20 mouse cellular contexts compared by ENCODE assay signal in genomic region chr11:115585573-115586100, GRCm38 (mm10). TPM values are rescaled to one million over a fixed set of nuclear protein-coding genes. Genes with fewer than 3 reads are reported as not detected.
A peak's percentile ranks its signal among the peaks of the same experiment; 100 is the strongest.
DNase-seq lines count a peak whose midpoint lies in the region; ATAC-seq and TF ChIP-seq lines count a peak whose summit lies in the region.
"Had no signal": no experiment of that assay in that cellular context is flagged by ENCODE, and none has a peak within 500 bp of the region (broad histone marks: within the 10 kb centered on the region; RNA-seq: fewer than 3 reads in every experiment).

No protein-coding gene starts in this region.

- H3K27ac ChIP-seq in intestine, postnatal 0 days (ENCODE audit: low read depth, low read length) = peak overlapping the region; percentile 50; the same call in 1 of the 2 replicates
- H3K27ac ChIP-seq in intestine, embryonic 16.5 days (ENCODE audit: low read length) = no peak overlapping the region
- H3K27ac ChIP-seq in MEL (ENCODE audit: control insufficient read depth, low read depth, low read length) = no peak overlapping the region
- H3K27ac ChIP-seq in small intestine, adult 2 months (ENCODE audit: insufficient read depth, low read depth, low read length) = peak overlapping the region; percentile 38
- H3K27ac ChIP-seq in midbrain, embryonic 10.5 days (replicated peaks) = no peak overlapping the region
- H3K27ac ChIP-seq: embryonic facial prominence, embryonic 13.5 days; forebrain, embryonic 12.5 days; heart, embryonic 15.5 days; hindbrain, embryonic 10.5 days; hindbrain, embryonic 15.5 days had no signal

- no peak overlapping the region for H3K4me2 ChIP-seq in intestine, postnatal 0 days (replicated peaks; ENCODE audit: low read depth)
- H3K4me2 ChIP-seq in intestine, embryonic 16.5 days (ENCODE audit: low read depth, low read length) = no peak overlapping the region
- H3K4me2 ChIP-seq: embryonic facial prominence, embryonic 13.5 days; forebrain, embryonic 12.5 days; heart, embryonic 15.5 days; hindbrain, embryonic 15.5 days had no signal

- no peak for DNase-seq in MEL (ENCODE audit: low read depth, low spot score)
- DNase-seq in lung, postnatal 14 days = peak; percentile 28
- no peak for DNase-seq in midbrain, embryonic 10.5 days (ENCODE audit: low spot score)
- no peak for DNase-seq in adrenal gland, postnatal 25 days
- DNase-seq: adrenal gland, adult 8-10 months; cerebellum, adult 18-20 months; cerebellum, adult 9-11 months; cerebellum, postnatal 36 days; forebrain, postnatal 0 days; gastrocnemius, postnatal 25 days; heart, postnatal 14 days had no signal

- ATAC-seq in intestine, postnatal 0 days = peak; percentile 55
- no peak for ATAC-seq in intestine, embryonic 16.5 days
- ATAC-seq: forebrain, postnatal 0 days; inflammation-experienced regulatory T-cells, adult 6 months had no signal

- no peak for TF ChIP-seq EP300 in MEL (IDR thresholded peaks at IDR 0.05; ENCODE audit: low read depth in 1 of 2, low read length in 2 of 2)

- H3K4me3 ChIP-seq in intestine, postnatal 0 days (ENCODE audit: low read depth, low read length) = no peak overlapping the region
- no peak overlapping the region for H3K4me3 ChIP-seq in intestine, embryonic 16.5 days (ENCODE audit: low read length)
- no peak overlapping the region for H3K4me3 ChIP-seq in MEL (ENCODE audit: control insufficient read depth in 1 of 2, insufficient read depth in 1 of 2, low read depth in 2 of 2, low read length in 2 of 2)
- no peak overlapping the region for H3K4me3 ChIP-seq in small intestine, adult 2 months (ENCODE audit: low read depth, low read length)
- H3K4me3 ChIP-seq in midbrain, embryonic 10.5 days = no peak overlapping the region
- H3K4me3 ChIP-seq: embryonic facial prominence, embryonic 13.5 days; forebrain, embryonic 12.5 days; heart, embryonic 15.5 days; hindbrain, embryonic 10.5 days; hindbrain, embryonic 15.5 days had no signal

- no peak for TF ChIP-seq RAD21 in MEL (IDR thresholded peaks at IDR 0.05; ENCODE audit: low read depth, low read length)

- TF ChIP-seq CTCF in intestine, postnatal 0 days (IDR thresholded peaks at IDR 0.05; ENCODE audit: low read depth) = no peak
- no peak for TF ChIP-seq CTCF in MEL (IDR thresholded peaks at IDR 0.05 in 2 of 3, conservative IDR thresholded peaks at IDR 0.05 in 1 of 3; ENCODE audit: control insufficient read depth in 1 of 3, insufficient read depth in 1 of 3, low read depth in 2 of 3, low read length in 3 of 3, poor library complexity in 1 of 3, severe bottlenecking in 1 of 3)
- TF ChIP-seq CTCF in small intestine, adult 2 months (IDR thresholded peaks at IDR 0.05; ENCODE audit: extremely low read depth, insufficient read length, insufficient replicate concordance, low read depth, low read length) = no peak

- WGBS in intestine, postnatal 0 days = 63% methylated on average over 7 of the region's 7 CpGs
- 80% methylated on average over 7 of the region's 7 CpGs for WGBS in intestine, embryonic 16.5 days
- 30% methylated on average over 7 of the region's 7 CpGs for WGBS in small intestine, adult 2 months
- WGBS in midbrain, embryonic 10.5 days = 89% methylated on average over 7 of the region's 7 CpGs

- H3K9ac ChIP-seq in intestine, postnatal 0 days (ENCODE audit: low read depth, low read length) = no peak overlapping the region
- no peak overlapping the region for H3K9ac ChIP-seq in intestine, embryonic 16.5 days (ENCODE audit: low read depth, low read length)
- H3K9ac ChIP-seq in MEL (ENCODE audit: control insufficient read depth, low read depth, low read length, poor library complexity, severe bottlenecking) = no peak overlapping the region
- H3K9ac ChIP-seq: embryonic facial prominence, embryonic 13.5 days; forebrain, embryonic 12.5 days; forebrain, postnatal 0 days; heart, embryonic 15.5 days; hindbrain, embryonic 15.5 days had no signal

- no peaks in the 10 kb centered on the region for H3K4me1 ChIP-seq in intestine, postnatal 0 days (replicated peaks; ENCODE audit: control insufficient read depth, insufficient read depth, low read length)
- no peaks in the 10 kb centered on the region for H3K4me1 ChIP-seq in intestine, embryonic 16.5 days (ENCODE audit: control insufficient read depth, insufficient read depth, low read length)
- H3K4me1 ChIP-seq in MEL (ENCODE audit: control insufficient read depth in 1 of 2, insufficient read depth in 2 of 2, low read length in 2 of 2) = no peaks in the 10 kb centered on the region
- H3K4me1 ChIP-seq in small intestine, adult 2 months (ENCODE audit: control insufficient read depth, insufficient read depth, insufficient read length, low read length) = peaks cover 10% of the 10 kb centered on the region; the same call in 1 of the 2 replicates
- no peaks in the 10 kb centered on the region for H3K4me1 ChIP-seq in midbrain, embryonic 10.5 days
- H3K4me1 ChIP-seq: embryonic facial prominence, embryonic 13.5 days; forebrain, embryonic 12.5 days; heart, embryonic 15.5 days; hindbrain, embryonic 10.5 days; hindbrain, embryonic 15.5 days had no signal

- no peaks in the 10 kb centered on the region for H3K9me3 ChIP-seq in intestine, postnatal 0 days (ENCODE audit: control insufficient read depth)
- no peaks in the 10 kb centered on the region for H3K9me3 ChIP-seq in intestine, embryonic 16.5 days (ENCODE audit: control insufficient read depth, low read length)
- H3K9me3 ChIP-seq in MEL (replicated peaks; ENCODE audit: insufficient read depth, low read length) = no peaks in the 10 kb centered on the region
- no peaks in the 10 kb centered on the region for H3K9me3 ChIP-seq in midbrain, embryonic 10.5 days (replicated peaks)
- H3K9me3 ChIP-seq: embryonic facial prominence, embryonic 13.5 days; forebrain, embryonic 12.5 days; heart, embryonic 15.5 days; hindbrain, embryonic 10.5 days; hindbrain, embryonic 15.5 days had no signal

- 0 out of 4 replicates have a peak, but pooled peaks of 1 of the 2 experiments have one; percentile 21 for TF ChIP-seq POLR2A in MEL (IDR thresholded peaks at IDR 0.05; ENCODE audit: control insufficient read depth in 1 of 2, insufficient read depth in 1 of 2, low read depth in 1 of 2, low read length in 2 of 2, poor library complexity in 1 of 2)
- TF ChIP-seq POLR2A in small intestine, adult 2 months (IDR thresholded peaks at IDR 0.05; ENCODE audit: low read depth, low read length) = no peak

- H3K79me2 ChIP-seq in MEL (ENCODE audit: control insufficient read depth, insufficient read depth, low read length, poor library complexity) = no peaks in the 10 kb centered on the region

- peaks cover 92% of the 10 kb centered on the region for H3K36me3 ChIP-seq in intestine, postnatal 0 days (ENCODE audit: control insufficient read depth, insufficient read depth)
- H3K36me3 ChIP-seq in intestine, embryonic 16.5 days (ENCODE audit: control insufficient read depth, insufficient read depth, low read length) = peaks cover 44% of the 10 kb centered on the region
- H3K36me3 ChIP-seq in MEL (ENCODE audit: control insufficient read depth in 1 of 2, insufficient read depth in 2 of 2, low read length in 2 of 2) = peaks cover 0 to 24% of the 10 kb centered on the region in 2 experiments; a peak in 2 of 4 replicates
- peaks cover 81% of the 10 kb centered on the region for H3K36me3 ChIP-seq in small intestine, adult 2 months (ENCODE audit: control insufficient read depth, insufficient read depth, low read length)
- H3K36me3 ChIP-seq in midbrain, embryonic 10.5 days = peaks cover 97% of the 10 kb centered on the region

- H3K27me3 ChIP-seq in intestine, postnatal 0 days (replicated peaks; ENCODE audit: control insufficient read depth, insufficient read depth, low read length) = no peaks in the 10 kb centered on the region
- H3K27me3 ChIP-seq in intestine, embryonic 16.5 days (replicated peaks; ENCODE audit: control insufficient read depth, insufficient read depth, low read length) = no peaks in the 10 kb centered on the region
- no peaks in the 10 kb centered on the region for H3K27me3 ChIP-seq in MEL (ENCODE audit: control insufficient read depth in 1 of 2, insufficient read depth in 2 of 2, low read length in 2 of 2)
- H3K27me3 ChIP-seq in small intestine, adult 2 months (ENCODE audit: control insufficient read depth, insufficient read depth, low read length) = no peaks in the 10 kb centered on the region
- no peaks in the 10 kb centered on the region for H3K27me3 ChIP-seq in midbrain, embryonic 10.5 days (ENCODE audit: low read depth, poor library complexity, severe bottlenecking)
- H3K27me3 ChIP-seq: embryonic facial prominence, embryonic 13.5 days; forebrain, embryonic 12.5 days; heart, embryonic 15.5 days; hindbrain, embryonic 15.5 days had no signal

RNA-seq across cellular contexts. Expression of gene Mrps7, which starts 18.1 kb away (rescaled TPM):
- polyA plus RNA-seq in intestine, postnatal 0 days (2015; fragmentation: Nextera tagmentation; extraction: Ambion mirVana) = 51.6 and 52.2 TPM in 2 replicates
- polyA plus RNA-seq in intestine, embryonic 16.5 days (2015; fragmentation: Nextera tagmentation; extraction: Ambion mirVana) = 90.0 and 103 TPM in 2 replicates
- 138 and 157 TPM in 2 replicates for total RNA-seq in MEL (2012; rRNA removed)
- polyA plus RNA-seq in MEL (2012; ENCODE audit: insufficient read depth in 1 of 2, insufficient read length in 2 of 2, low read depth in 1 of 2, low replicate concordance in 2 of 2, missing spikeins in 1 of 2) = 100 to 1,000 TPM; 106 to 199 TPM
- 11.8 and 13.3 TPM in 2 replicates for polyA plus RNA-seq in small intestine, adult 2 months (2012; rRNA removed)
- polyA plus RNA-seq in midbrain, embryonic 10.5 days (2016; fragmentation: Nextera tagmentation; extraction: Ambion mirVana) = 106 and 107 TPM in 2 replicates
- 89.3 and 99.8 TPM in 2 replicates for total RNA-seq in adrenal gland, postnatal 25 days (2021)

RNA-seq across cellular contexts. Expression of gene Gga3, which starts 18.2 kb away (rescaled TPM):
- polyA plus RNA-seq in intestine, postnatal 0 days (2015; fragmentation: Nextera tagmentation; extraction: Ambion mirVana) = 5.7 and 5.8 TPM in 2 replicates
- polyA plus RNA-seq in intestine, embryonic 16.5 days (2015; fragmentation: Nextera tagmentation; extraction: Ambion mirVana) = 16.8 and 18.8 TPM in 2 replicates
- total RNA-seq in MEL (2012; rRNA removed) = 24.0 and 28.6 TPM in 2 replicates
- 10 to 100 TPM in 1 of 2 experiments, not detected in 1; 59.9 TPM for polyA plus RNA-seq in MEL (2012; ENCODE audit: insufficient read depth in 1 of 2, insufficient read length in 2 of 2, low read depth in 1 of 2, low replicate concordance in 2 of 2, missing spikeins in 1 of 2)
- 12.6 and 14.7 TPM in 2 replicates for polyA plus RNA-seq in small intestine, adult 2 months (2012; rRNA removed)
- 34.1 and 35.4 TPM in 2 replicates for polyA plus RNA-seq in midbrain, embryonic 10.5 days (2016; fragmentation: Nextera tagmentation; extraction: Ambion mirVana)
- total RNA-seq in adrenal gland, postnatal 25 days (2021) = 25.4 and 31.1 TPM in 2 replicates

RNA-seq across cellular contexts. Expression of gene Nup85, which starts 21.4 kb away (rescaled TPM):
- polyA plus RNA-seq in intestine, postnatal 0 days (2015; fragmentation: Nextera tagmentation; extraction: Ambion mirVana) = 30.4 and 31.5 TPM in 2 replicates
- polyA plus RNA-seq in intestine, embryonic 16.5 days (2015; fragmentation: Nextera tagmentation; extraction: Ambion mirVana) = 115 and 134 TPM in 2 replicates
- total RNA-seq in MEL (2012; rRNA removed) = 338 and 362 TPM in 2 replicates
- 100 to 1,000 TPM in 1 of 2 experiments, not detected in 1; 370 TPM for polyA plus RNA-seq in MEL (2012; ENCODE audit: insufficient read depth in 1 of 2, insufficient read length in 2 of 2, low read depth in 1 of 2, low replicate concordance in 2 of 2, missing spikeins in 1 of 2)
- polyA plus RNA-seq in small intestine, adult 2 months (2012; rRNA removed) = 12.6 and 16.8 TPM in 2 replicates
- polyA plus RNA-seq in midbrain, embryonic 10.5 days (2016; fragmentation: Nextera tagmentation; extraction: Ambion mirVana) = 229 and 265 TPM in 2 replicates
- 54.0 and 60.7 TPM in 2 replicates for total RNA-seq in adrenal gland, postnatal 25 days (2021)

RNA-seq across cellular contexts. Expression of gene Mif4gd, which starts 27.1 kb away (rescaled TPM):
- polyA plus RNA-seq in intestine, postnatal 0 days (2015; fragmentation: Nextera tagmentation; extraction: Ambion mirVana) = 43.0 and 48.9 TPM in 2 replicates
- polyA plus RNA-seq in intestine, embryonic 16.5 days (2015; fragmentation: Nextera tagmentation; extraction: Ambion mirVana) = 33.5 and 34.5 TPM in 2 replicates
- total RNA-seq in MEL (2012; rRNA removed) = 42.0 and 52.0 TPM in 2 replicates
- 10 to 100 TPM in 1 of 2 experiments, not detected in 1; 62.9 TPM for polyA plus RNA-seq in MEL (2012; ENCODE audit: insufficient read depth in 1 of 2, insufficient read length in 2 of 2, low read depth in 1 of 2, low replicate concordance in 2 of 2, missing spikeins in 1 of 2)
- 49.4 and 108 TPM in 2 replicates for polyA plus RNA-seq in small intestine, adult 2 months (2012; rRNA removed)
- 18.5 and 20.6 TPM in 2 replicates for polyA plus RNA-seq in midbrain, embryonic 10.5 days (2016; fragmentation: Nextera tagmentation; extraction: Ambion mirVana)
- total RNA-seq in adrenal gland, postnatal 25 days (2021) = 135 and 205 TPM in 2 replicates

RNA-seq across cellular contexts. Expression of gene Slc25a19, which starts 42.5 kb away (rescaled TPM):
- polyA plus RNA-seq in intestine, postnatal 0 days (2015; fragmentation: Nextera tagmentation; extraction: Ambion mirVana) = 19.1 and 19.5 TPM in 2 replicates
- 30.3 and 31.3 TPM in 2 replicates for polyA plus RNA-seq in intestine, embryonic 16.5 days (2015; fragmentation: Nextera tagmentation; extraction: Ambion mirVana)
- 30.0 and 35.3 TPM in 2 replicates for total RNA-seq in MEL (2012; rRNA removed)
- polyA plus RNA-seq in MEL (2012; ENCODE audit: insufficient read depth in 1 of 2, insufficient read length in 2 of 2, low read depth in 1 of 2, low replicate concordance in 2 of 2, missing spikeins in 1 of 2) = 10 to 100 TPM in 1 of 2 experiments, not detected in 1; 43.1 TPM
- polyA plus RNA-seq in small intestine, adult 2 months (2012; rRNA removed) = 11.3 and 19.6 TPM in 2 replicates
- polyA plus RNA-seq in midbrain, embryonic 10.5 days (2016; fragmentation: Nextera tagmentation; extraction: Ambion mirVana) = 24.9 and 25.8 TPM in 2 replicates
- total RNA-seq in adrenal gland, postnatal 25 days (2021) = 107 and 114 TPM in 2 replicates

Comparison
In these comparisons a context has a peak if more than half of its experiments do, and no peak if none do; other contexts are left out.
1. H3K27ac ChIP-seq: peak in intestine, postnatal 0 days (single experiment) and small intestine, adult 2 months (single experiment); none in intestine, embryonic 16.5 days (single experiment), MEL (single experiment) and midbrain, embryonic 10.5 days (single experiment).